Mouse (Mus musculus) CH12.LX (cell line): ENCODE measurements around the gene Cxxc4. TPM values are rescaled to one million over a fixed set of nuclear protein-coding genes. Genes with fewer than 3 reads are reported as not detected.
A peak's percentile ranks its signal among the peaks of the same experiment; 100 is the strongest.

Experiments
- DNase-seq: peaks from one replicate; pipeline ENCODE4 v3.0.0-alpha.2; 2013; ENCODE audit errors: extremely low read depth
- H3K27ac ChIP-seq: 2 replicates; pipeline ENCODE4 v1.5.1; 2012; ENCODE audit warnings: low read depth, mild to moderate bottlenecking, control low read depth, moderate library complexity; ENCODE audit not compliant: insufficient read depth
- H3K27me3 ChIP-seq: replicated peaks from 2 replicates; pipeline ENCODE3; 2012; ENCODE audit warnings: inconsistent platforms
- H3K36me3 ChIP-seq, 2 experiments: replicated peaks in 1 of 2; 2 replicates each; pipeline versions ENCODE3 to v1.6.1; 2012; ENCODE audit warnings: inconsistent platforms in 1 of 2, low read length in 1 of 2, mild to moderate bottlenecking in 1 of 2, mixed read lengths in 1 of 2, moderate library complexity in 1 of 2; ENCODE audit not compliant: control insufficient read depth in 1 of 2, insufficient read depth in 1 of 2
- H3K4me1 ChIP-seq, 2 experiments: 2 replicates each; pipeline ENCODE4 v1.6.1; 2012; ENCODE audit warnings: inconsistent platforms in 1 of 2, moderate library complexity in 1 of 2; ENCODE audit not compliant: insufficient read depth in 2 of 2, control insufficient read depth in 1 of 2
- H3K4me2 ChIP-seq: 2 replicates; pipeline ENCODE4 v1.6.1; 2012; ENCODE audit warnings: low read depth, mild to moderate bottlenecking, control low read depth; ENCODE audit not compliant: poor library complexity, insufficient read depth, severe bottlenecking
- H3K4me3 ChIP-seq, 3 experiments: fragments of 150-350 bp in 1 of 3; sonication (generic) in 1 of 3; replicated peaks in 1 of 3; 2 replicates each; pipeline versions ENCODE3 to v1.5.1; 2011 to 2012; ENCODE audit warnings: low read depth in 2 of 3, low read length in 2 of 3, mild to moderate bottlenecking in 2 of 3, moderate library complexity in 2 of 3, control low read depth in 1 of 3, improper control_type of control experiment in 1 of 3, inconsistent platforms in 1 of 3, mixed read lengths in 1 of 3; ENCODE audit not compliant: poor library complexity in 1 of 3
- H3K79me2 ChIP-seq: replicated peaks from 2 replicates; pipeline ENCODE4 v1.6.1; 2012; ENCODE audit warnings: mild to moderate bottlenecking, moderate library complexity; ENCODE audit not compliant: control insufficient read depth, poor library complexity, insufficient read depth, severe bottlenecking; ENCODE audit errors: extremely low read depth
- H3K9ac ChIP-seq: 2 replicates; pipeline ENCODE4 v1.6.1; 2012; ENCODE audit warnings: low read depth, mild to moderate bottlenecking, control low read depth, moderate library complexity; ENCODE audit not compliant: insufficient read depth
- H3K9me3 ChIP-seq: replicated peaks from 2 replicates; pipeline ENCODE3; 2012; ENCODE audit warnings: low read length, inconsistent platforms, mixed read lengths
- CHD2 ChIP-seq: IDR thresholded peaks from 2 replicates; pipeline ENCODE4 v1.6.1; 2011; ENCODE audit warnings: low read length, improper control_type of control experiment
- E2F4 ChIP-seq: IDR thresholded peaks from 2 replicates; pipeline ENCODE4 v1.6.1; 2011; ENCODE audit warnings: low read depth, low read length, improper control_type of control experiment; ENCODE audit not compliant: insufficient replicate concordance
- ELF1 ChIP-seq: IDR thresholded peaks from 2 replicates; pipeline ENCODE4 v1.6.1; 2014; ENCODE audit warnings: low read depth, mild to moderate bottlenecking, inconsistent platforms, low read length, improper control_type of control experiment
- ETS1 ChIP-seq: conservative IDR thresholded peaks from 2 replicates; pipeline ENCODE4 v1.6.1; 2012; ENCODE audit warnings: low read depth, mild to moderate bottlenecking, inconsistent platforms, low read length, improper control_type of control experiment, moderate library complexity
- GABPA ChIP-seq: IDR thresholded peaks from 2 replicates; pipeline ENCODE4 v1.6.1; 2012; ENCODE audit warnings: low read depth, low read length, improper control_type of control experiment, inconsistent platforms; ENCODE audit not compliant: insufficient replicate concordance
- JUND ChIP-seq: conservative IDR thresholded peaks from 2 replicates; pipeline ENCODE4 v1.6.1; 2011; ENCODE audit warnings: low read depth, low read length, improper control_type of control experiment
- MAFK ChIP-seq: IDR thresholded peaks from 2 replicates; pipeline ENCODE4 v1.6.1; 2011; ENCODE audit warnings: low read length, improper control_type of control experiment; ENCODE audit not compliant: insufficient replicate concordance
- MAZ ChIP-seq: IDR thresholded peaks from 2 replicates; pipeline ENCODE4 v1.6.1; 2012; ENCODE audit warnings: low read depth, mild to moderate bottlenecking, inconsistent platforms, low read length, improper control_type of control experiment, moderate library complexity
- NELFE ChIP-seq: IDR thresholded peaks from 2 replicates; pipeline ENCODE4 v1.6.1; 2011; ENCODE audit warnings: low read depth, low read length, improper control_type of control experiment
- NRF1 ChIP-seq: IDR thresholded peaks from 2 replicates; pipeline ENCODE4 v1.6.1; 2014; ENCODE audit warnings: low read depth, mild to moderate bottlenecking, inconsistent platforms, low read length, improper control_type of control experiment, moderate library complexity
- POLR2A ChIP-seq: IDR thresholded peaks from 2 replicates; pipeline ENCODE4 v1.6.1; 2011; ENCODE audit warnings: low read depth, mild to moderate bottlenecking, improper control_type of control experiment, low read length
- RAD21 ChIP-seq: IDR thresholded peaks from 2 replicates; pipeline ENCODE4 v1.6.1; 2011; ENCODE audit warnings: low read depth, mild to moderate bottlenecking, low read length, improper control_type of control experiment, moderate library complexity
- RCOR1 ChIP-seq: conservative IDR thresholded peaks from 2 replicates; pipeline ENCODE4 v1.6.1; 2012; ENCODE audit warnings: low read depth, mild to moderate bottlenecking, inconsistent platforms, low read length, improper control_type of control experiment
- SIN3A ChIP-seq: IDR thresholded peaks from 2 replicates; pipeline ENCODE4 v1.6.1; 2012; ENCODE audit warnings: low read length, improper control_type of control experiment, inconsistent platforms
- SMC3 ChIP-seq: IDR thresholded peaks from 2 replicates; pipeline ENCODE4 v1.6.1; 2011; ENCODE audit warnings: low read depth, low read length, improper control_type of control experiment
- UBTF ChIP-seq: IDR thresholded peaks from 2 replicates; pipeline ENCODE4 v1.6.1; 2012; ENCODE audit warnings: low read depth, mild to moderate bottlenecking, inconsistent platforms, low read length, improper control_type of control experiment, moderate library complexity
- USF1 ChIP-seq: IDR thresholded peaks from 2 replicates; pipeline ENCODE4 v1.6.1; 2014; ENCODE audit warnings: low read depth, mild to moderate bottlenecking, inconsistent platforms, low read length, improper control_type of control experiment
- ZMIZ1 ChIP-seq: IDR thresholded peaks from 2 replicates; pipeline ENCODE4 v1.6.1; 2012; ENCODE audit warnings: low read depth, mild to moderate bottlenecking, inconsistent platforms, low read length, improper control_type of control experiment
- ZNF384 ChIP-seq: IDR thresholded peaks from 2 replicates; pipeline ENCODE4 v1.6.1; 2012; ENCODE audit warnings: low read depth, low read length, improper control_type of control experiment, inconsistent platforms
- dilution Hi-C: fragments of 300-500 bp; cut with MboI; formaldehyde crosslinking; loops from 2 replicates; pipeline ENCODE4 v1.14.3; 2020; ENCODE audit warnings: low sequenced_read_pairs; ENCODE audit not compliant: extremely low pct_unique_long_range_greater_than_20kb, extremely low pct_ligation_motif_present
- in situ Hi-C: fragments of 300-500 bp; cut with MboI; formaldehyde crosslinking; loops from 3 replicates; pipeline ENCODE4 v1.14.3; 2019; ENCODE audit warnings: low sequenced_read_pairs, low pct_ligation_motif_present, low pct_unique_long_range_greater_than_20kb, mixed read lengths
- polyA plus RNA-seq: library from polyadenylated mRNA; unstranded; fragments of >175 nt; gene quantifications from 2 replicates; pipeline ENCODE4 v1.2.1, GENCODE M21; 2012; ENCODE audit warnings: low read depth; ENCODE audit not compliant: insufficient read length
- total RNA-seq, 2 experiments: library from RNA; depleted of rRNA; stranded (reverse); fragments of 300-350 nt in 1 of 2; fragments of >200 nt in 1 of 2; gene quantifications; 2 replicates each; pipeline ENCODE4 v1.2.3; 2012 to 2014

Gene Cxxc4
- total and polyA plus RNA-seq, 3 experiments = 0.12 to 0.19 TPM; not detected in 1

- H3K4me2 ChIP-seq = 0 out of 2 replicates have a peak overlapping the region, but pooled peaks have one; percentile 11
- dilution Hi-C loops (no loop called here), in situ Hi-C loops (no loop called here)
- H3K9me3 ChIP-seq = no peaks in the 10 kb centered on the region
- H3K4me1 ChIP-seq = peaks cover 5 to 13% of the 10 kb centered on the region in 2 experiments; a peak in 3 of 4 replicates
- H3K9ac ChIP-seq = no peak overlapping the region
- TF ChIP-seq ZNF384 (no peak), RCOR1 (no peak), ETS1 (no peak), USF1 (no peak), MAFK (no peak), JUND (no peak), RAD21 (no peak), CHD2 (no peak), POLR2A (no peak), MAZ (no peak), GABPA (no peak), E2F4 (no peak), NRF1 (no peak), SIN3A (no peak), NELFE (no peak), SMC3 (no peak), UBTF (no peak), ELF1 (no peak)
- no peak for DNase-seq
- no peak overlapping the region for H3K4me3 ChIP-seq
- no peaks in the 10 kb centered on the region for H3K36me3 ChIP-seq
- no peaks in the 10 kb centered on the region for H3K79me2 ChIP-seq
- H3K27ac ChIP-seq = no peak overlapping the region
- H3K27me3 ChIP-seq = peaks cover 24% of the 10 kb centered on the region
Measured at GRCm38 (mm10) chr3:134243168-134243849, 7.0 kb downstream of the Cxxc4 start.

DNA sequence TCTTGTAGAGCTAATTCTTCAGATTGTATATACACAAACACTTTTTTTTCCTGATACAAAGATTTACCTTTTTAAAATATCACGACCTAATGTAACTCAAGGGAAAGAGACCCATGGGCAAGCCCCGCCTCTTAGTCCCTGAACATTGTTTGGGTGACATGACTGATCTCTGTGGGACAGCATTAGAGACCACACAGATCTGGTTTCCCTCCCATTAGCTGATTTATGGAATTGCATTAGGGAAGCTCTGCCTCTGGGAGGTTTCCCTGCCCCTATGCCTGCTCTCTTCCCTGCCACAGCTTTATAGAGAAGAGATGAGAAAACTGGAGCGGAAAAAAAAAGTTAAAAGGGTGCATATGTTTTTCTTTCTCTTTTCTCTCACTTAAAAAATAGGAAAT lies 7.6 kb downstream of the Cxxc4 start:
- no peak for TF ChIP-seq POLR2A
- TF ChIP-seq ZMIZ1 = no peak
- TF ChIP-seq CHD2 = no peak
- TF ChIP-seq GABPA = no peak
- Histone ChIP-seq H3K27me3 (peaks cover 19% of the 10 kb centered on the region), H3K36me3 (no peaks in the 10 kb centered on the region), H3K4me1 (peaks cover under 1 to 8% of the 10 kb centered on the region in 2 experiments; a peak in 2 of 4 replicates), H3K27ac (no peak overlapping the region), H3K79me2 (no peaks in the 10 kb centered on the region), H3K9me3 (no peaks in the 10 kb centered on the region), H3K9ac (no peak overlapping the region), H3K4me3 (no peak overlapping the region), H3K4me2 (no peak overlapping the region)
- no peak for DNase-seq
- dilution Hi-C loops (no loop called here), in situ Hi-C loops (no loop called here)
